8 mouse cellular contexts compared by ENCODE assay signal in the genomic region with DNA sequence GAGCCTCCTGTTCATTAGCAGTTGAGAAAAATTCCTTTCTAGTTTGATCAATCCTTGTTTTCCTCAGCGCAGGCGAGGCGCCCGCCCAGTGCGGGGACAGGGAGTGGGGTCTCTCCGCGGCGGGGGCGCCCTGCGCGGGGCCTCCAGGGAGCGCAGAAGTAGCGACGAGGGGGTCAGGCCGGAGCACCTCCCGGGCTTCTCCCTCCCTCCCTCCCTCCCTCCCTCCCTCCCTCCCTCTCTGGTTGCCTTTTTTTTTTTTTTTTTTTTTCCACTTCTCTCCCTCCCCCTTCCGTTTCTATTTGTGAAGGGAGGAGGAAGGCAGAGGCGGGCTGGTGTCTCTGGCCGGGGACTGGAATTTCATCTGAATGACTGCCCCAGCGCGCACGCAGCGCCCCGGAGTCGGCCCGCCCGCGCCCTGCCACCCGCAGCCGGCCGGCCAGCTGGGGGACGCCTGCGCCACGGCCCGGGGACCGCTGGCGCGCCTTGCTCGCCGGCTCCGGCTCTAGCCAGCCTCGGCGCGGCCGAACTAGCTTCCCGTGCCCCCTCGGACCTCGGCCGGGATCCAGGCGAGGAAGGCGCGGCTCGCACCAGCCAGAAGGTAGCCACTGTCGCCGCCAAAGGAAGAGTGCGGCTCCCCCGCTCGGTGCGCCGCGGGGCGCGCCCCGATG. TPM values are rescaled to one million over a fixed set of nuclear protein-coding genes. Genes with fewer than 3 reads are reported as not detected.
DNase-seq lines count a peak whose midpoint lies in the region; ATAC-seq and TF ChIP-seq lines count a peak whose summit lies in the region.

A gene (plus strand): TSS at position 302 of the 668 bp plus-strand sequence.

- no peaks in the 10 kb centered on the region for H3K27me3 ChIP-seq in Patski
- H3K27me3 ChIP-seq in hindbrain, embryonic 13.5 days, result no peaks in the 10 kb centered on the region

- TF ChIP-seq CTCF in Patski (IDR thresholded peaks at IDR 0.05), result no peak

- peak within 1 kb of the TSS; percentile 99 for H3K4me3 ChIP-seq in hindbrain, embryonic 13.5 days

- peak within 1 kb of the TSS; percentile 99 for H3K9ac ChIP-seq in hindbrain, embryonic 13.5 days

- peaks cover 28% of the 10 kb centered on the region for H3K4me1 ChIP-seq in hindbrain, embryonic 13.5 days (replicated peaks)

- peaks cover 7% of the 10 kb centered on the region; the same call in 1 of the 2 replicates for H3K36me3 ChIP-seq in hindbrain, embryonic 13.5 days

- DNase-seq in Patski (ENCODE audit: low read depth, low spot score), result no peak
- DNase-seq in cerebellum, adult 9-11 months, result peak; percentile 88
- DNase-seq in frontal cortex, postnatal 36 days (ENCODE audit: low spot score in 2 of 2), result peak; percentile 78
- DNase-seq in layer of hippocampus, postnatal 36 days, result peak; percentile 81 to 83
- peak; percentile 84 for DNase-seq in lung, postnatal 25 days (ENCODE audit: low spot score)
- DNase-seq in retina, embryonic 14.5 days (ENCODE audit: low spot score), result peak; percentile 84
- DNase-seq in thymus, postnatal 36 days, result peak; percentile 67 to 77

- peak within 1 kb of the TSS; percentile 93 for H3K4me2 ChIP-seq in hindbrain, embryonic 13.5 days

- POLR2A ChIA-PET in Patski (lab: Charles Lee), result interaction anchor here (1.0 to 19.4 kb wide), 14 partner anchors 11 to 106 kb away, joined by 3 to 388 read pairs (median 8); a partner anchor contains a TSS

- CTCF ChIA-PET in Patski (lab: Charles Lee), result interaction anchor here (1.5 to 8.1 kb wide), 3 partner anchors 18 to 105 kb away, joined by 6 to 73 read pairs (median 22); a partner anchor contains a TSS

- peak within 1 kb of the TSS; percentile 100 for H3K27ac ChIP-seq in hindbrain, embryonic 13.5 days

- ATAC-seq in Patski, result peak; percentile 8
- peak; percentile 21; the same call in 1 of the 2 replicates for ATAC-seq in hindbrain, embryonic 13.5 days (ENCODE audit: low FRiP score)

- no peaks in the 10 kb centered on the region for H3K9me3 ChIP-seq in hindbrain, embryonic 13.5 days

- in situ Hi-C loops in Patski (cut with MboI; ENCODE audit: low pct_unique_long_range_greater_than_20kb), result loop anchor here (5.0 kb wide), 1 partner anchor 36 kb away; no protein-coding TSS in a partner anchor

- WGBS in hindbrain, embryonic 13.5 days, result under 1% methylated on average over 50 of the region's 64 CpGs

RNA-seq across cellular contexts. Expression of the gene that starts here (rescaled TPM):
- polyA plus RNA-seq in Patski (2021), result 89.9 TPM
- 29.7 and 31.6 TPM in 2 replicates for polyA plus RNA-seq in hindbrain, embryonic 13.5 days (2015; fragmentation: Nextera tagmentation; extraction: Ambion mirVana)
- 100 to 1,000 TPM; 105 TPM for total RNA-seq in layer of hippocampus, postnatal 36 days (2021)
